Mouse (Mus musculus) regulatory T cell (primary cell): Measurements from ENCODE around the gene Zfp536.

Experiments used
- in situ Hi-C: fragments of 300-600 bp; cut with MboI, MseI; formaldehyde crosslinking; loops from one replicate; pipeline ENCODE4 v1.15.1; 2025; ENCODE audit warnings: high pct_unique_total_duplicates

The Zfp536 gene

GRCm38 (mm10) chr7:37690606-37691005 is 82.8 kb downstream of the Zfp536 start:
- in situ Hi-C loops: no loop called here

- in situ Hi-C loops: no loop called here
Measured at GRCm38 (mm10) chr7:37689561-37690305, 83.7 kb downstream of the Zfp536 start.

DNA sequence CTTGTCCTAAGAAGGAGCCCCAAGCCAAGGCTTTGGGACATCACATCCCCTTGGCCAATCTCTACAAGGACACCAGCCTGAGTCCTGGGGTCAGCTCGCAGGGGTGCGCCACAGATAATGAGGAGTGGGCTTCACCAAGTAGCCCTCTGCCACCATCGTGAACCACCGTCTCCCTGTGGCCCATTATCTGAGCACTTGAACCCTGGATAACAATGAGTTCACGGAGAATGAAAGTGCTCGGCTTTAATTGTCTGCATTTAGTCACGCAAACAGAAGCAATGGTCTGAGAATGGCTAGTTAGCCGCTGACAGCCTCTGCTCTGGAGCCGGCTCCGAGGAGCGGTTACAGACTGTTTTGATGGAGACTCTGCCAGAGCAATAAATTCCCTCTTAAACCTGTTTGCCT is 84.3 kb downstream of the Zfp536 start:
- in situ Hi-C loops: no loop called here

DNA sequence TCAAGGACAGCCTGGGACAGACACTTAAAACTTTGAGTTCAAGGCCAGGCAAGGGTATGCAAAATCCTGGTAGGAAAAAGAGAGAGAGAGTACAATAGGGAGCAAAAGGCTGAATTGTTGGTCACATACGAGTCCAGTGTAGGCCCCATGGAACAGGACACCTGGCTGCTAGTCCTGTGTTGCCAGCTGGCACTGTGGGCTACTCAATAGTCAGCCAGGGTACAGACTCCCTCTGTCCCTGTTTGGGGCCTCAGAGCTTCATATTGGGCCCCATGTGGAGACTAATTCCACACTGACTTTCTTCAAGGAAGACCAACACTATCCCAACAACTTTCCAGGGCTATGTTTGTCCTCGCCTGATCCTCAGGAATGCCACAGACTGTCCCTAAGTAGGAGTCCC is 87.1 kb downstream of the Zfp536 start:
- in situ Hi-C loops: no loop called here

- in situ Hi-C loops: no loop called here
Measured at GRCm38 (mm10) chr7:37685247-37685646, 88.2 kb downstream of the Zfp536 start.

DNA sequence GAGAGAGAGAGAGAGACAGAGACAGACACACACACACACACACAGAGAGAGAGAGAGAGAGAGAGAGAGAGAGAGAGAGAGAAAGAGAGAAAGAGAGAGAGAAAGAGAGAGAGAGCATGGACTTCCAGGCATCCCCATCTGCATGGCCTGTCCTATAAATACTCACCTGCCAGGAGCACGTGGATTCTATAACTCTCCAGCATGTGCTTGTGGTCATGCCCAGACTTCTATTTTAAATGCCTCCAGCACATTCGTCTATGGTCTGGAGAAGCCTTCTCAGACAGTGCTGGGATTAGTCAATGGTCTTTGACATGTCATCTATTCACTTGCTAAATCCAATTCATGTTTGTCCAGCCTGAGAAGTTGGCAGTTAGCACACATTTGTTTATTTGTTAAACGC is 92.1 kb downstream of the Zfp536 start:
- in situ Hi-C loops: no loop called here

DNA sequence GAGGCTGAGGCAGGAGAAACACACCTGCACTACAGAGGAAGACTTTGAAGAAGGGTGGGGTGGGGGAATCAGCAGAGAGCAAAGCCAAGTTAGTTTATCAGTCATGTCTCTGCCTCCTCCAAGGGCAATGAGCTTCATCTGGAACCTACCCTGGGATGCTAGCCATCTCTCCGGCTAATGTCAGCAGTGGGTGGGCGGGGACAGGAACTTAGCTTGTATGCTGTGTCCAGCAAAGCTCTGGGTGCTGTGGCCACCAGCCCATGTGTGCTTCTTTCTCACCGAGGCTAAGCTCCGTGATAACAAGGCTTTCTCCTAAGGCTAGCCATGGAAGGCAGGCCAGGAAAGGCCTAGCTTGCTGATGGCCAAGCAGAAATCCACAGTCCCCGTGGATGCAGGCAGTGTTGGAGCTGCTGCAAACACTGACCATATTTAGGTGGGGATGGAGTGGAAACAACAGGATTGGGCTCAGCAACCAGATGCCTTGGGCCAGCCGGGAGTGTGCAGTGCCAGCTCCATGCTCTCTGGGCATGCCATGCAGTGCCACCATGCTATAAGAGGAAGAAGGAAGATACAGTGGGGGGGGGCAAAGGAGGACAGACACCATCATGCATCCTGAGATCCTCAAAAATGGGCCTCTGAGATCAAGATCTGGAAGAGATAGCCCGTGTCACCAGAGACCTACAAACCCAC is 109.6 kb downstream of the Zfp536 start:
- in situ Hi-C loops: no loop called here

GRCm38 (mm10) chr7:37648671-37649070 is 124.8 kb downstream of the Zfp536 start:
- in situ Hi-C loops: no loop called here

GRCm38 (mm10) chr7:37647917-37648615 is 125.4 kb downstream of the Zfp536 start:
- in situ Hi-C loops: no loop called here

- in situ Hi-C loops: loop anchor here (10.0 kb wide), 1 partner anchor 245 kb away; no protein-coding TSS in a partner anchor
Measured at GRCm38 (mm10) chr7:37639740-37640397, 133.6 kb downstream of the Zfp536 start.

- in situ Hi-C loops: loop anchor here (10.0 kb wide), 1 partner anchor 240 kb away; no protein-coding TSS in a partner anchor
Measured at GRCm38 (mm10) chr7:37634812-37635211, 138.6 kb downstream of the Zfp536 start.

DNA sequence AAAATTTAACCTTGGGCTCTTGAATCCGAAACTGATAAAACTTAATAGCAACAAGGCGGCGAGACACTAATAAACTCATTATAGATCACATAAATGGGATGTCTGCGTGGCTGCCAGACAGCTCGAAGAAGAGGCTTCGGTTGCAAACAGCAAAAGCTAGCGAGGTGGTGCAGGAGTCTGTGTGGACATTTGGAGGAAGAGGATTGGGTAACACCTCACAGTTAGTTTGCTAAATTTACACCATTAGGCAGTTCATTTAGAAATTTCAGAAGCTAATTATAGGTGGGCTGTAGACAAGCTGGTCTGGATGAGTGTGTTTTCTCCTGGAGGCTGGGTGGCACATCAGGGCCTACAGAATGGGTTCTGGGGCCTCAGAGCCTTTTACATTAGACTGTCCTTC is 143.0 kb downstream of the Zfp536 start:
- in situ Hi-C loops: loop anchor here (10.0 kb wide), 1 partner anchor 236 kb away; no protein-coding TSS in a partner anchor

- in situ Hi-C loops: no loop called here
Measured at GRCm38 (mm10) chr7:37627897-37628510, 145.4 kb downstream of the Zfp536 start.

GRCm38 (mm10) chr7:37625758-37626157 is 147.7 kb downstream of the Zfp536 start:
- in situ Hi-C loops: no loop called here

GRCm38 (mm10) chr7:37624759-37625340 is 148.6 kb downstream of the Zfp536 start:
- in situ Hi-C loops: no loop called here

- in situ Hi-C loops: no loop called here
Measured at GRCm38 (mm10) chr7:37623903-37624758, 149.3 kb downstream of the Zfp536 start.

DNA sequence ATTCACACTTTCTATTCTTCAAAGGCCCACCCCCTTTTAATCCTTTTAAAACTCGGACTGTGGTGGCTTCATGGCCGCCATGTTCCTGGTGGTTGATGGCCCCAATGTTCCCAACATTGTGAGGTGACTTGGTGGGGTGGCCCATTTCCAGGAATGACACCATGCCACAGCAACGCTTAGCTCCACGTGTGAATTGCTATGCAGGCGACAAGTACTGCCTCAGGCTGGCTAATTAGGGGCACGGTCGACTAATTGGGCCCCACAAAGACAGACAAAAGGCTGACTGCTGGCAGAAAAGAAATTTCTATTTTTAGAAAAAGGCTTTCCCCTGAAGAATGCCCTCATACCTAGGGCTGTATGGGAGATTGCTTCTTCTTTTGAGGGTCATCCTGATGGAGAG is 154.2 kb downstream of the Zfp536 start:
- in situ Hi-C loops: no loop called here

DNA sequence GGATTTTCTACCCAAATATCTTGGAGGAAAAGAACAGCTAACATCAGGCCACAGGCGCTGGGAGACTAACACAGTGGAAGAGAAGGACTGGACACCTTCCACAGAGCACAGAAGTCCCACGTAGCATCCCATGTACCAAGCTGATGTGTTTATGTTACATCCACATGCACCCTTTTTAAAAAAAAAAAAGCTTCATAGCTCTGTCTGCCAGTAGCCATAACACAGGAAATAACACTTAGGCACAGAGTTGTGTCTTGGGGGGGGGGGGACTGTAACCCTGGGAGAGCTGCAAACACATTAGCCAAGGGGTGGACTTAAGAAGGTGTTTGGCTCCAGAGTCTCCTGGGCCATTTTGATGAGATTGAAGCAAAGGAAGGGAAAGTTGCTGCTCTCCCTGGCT is 155.6 kb downstream of the Zfp536 start:
- in situ Hi-C loops: no loop called here

DNA sequence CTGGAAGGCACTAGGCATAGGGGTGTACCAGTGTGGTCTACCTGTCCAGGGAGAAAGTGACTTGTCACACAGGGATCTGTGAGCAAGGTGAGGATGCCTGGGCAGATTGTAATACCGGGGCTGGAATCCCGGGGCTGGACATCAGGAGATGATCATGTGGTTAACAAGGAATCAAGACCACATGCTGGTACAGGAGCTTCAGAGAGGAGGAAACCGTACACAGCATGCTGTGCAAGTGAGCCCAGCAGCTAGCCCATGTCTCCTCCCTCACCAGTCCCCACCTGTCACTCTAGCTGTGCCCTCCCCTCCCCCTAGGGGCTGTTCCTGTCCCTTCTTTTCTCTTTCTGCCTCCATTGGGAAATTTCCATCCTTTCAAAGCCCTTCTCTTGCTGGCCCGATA is 157.5 kb downstream of the Zfp536 start:
- in situ Hi-C loops: no loop called here

- in situ Hi-C loops: no loop called here
Measured at GRCm38 (mm10) chr7:37614381-37614780, 159.1 kb downstream of the Zfp536 start.
